Mouse (Mus musculus): ENCODE results near the gene Ipmk. TPM values are rescaled to one million over a fixed set of nuclear protein-coding genes. Genes with fewer than 3 reads are reported as not detected.
"Not testable (repeated sequence)": the region's sequence is repeated elsewhere in the genome, so short reads cannot be mapped to it uniquely, and the experiment has no call there.

Gene Ipmk
- total RNA-seq, 1 experiment from 2014 or later: 21.9 TPM

DNA sequence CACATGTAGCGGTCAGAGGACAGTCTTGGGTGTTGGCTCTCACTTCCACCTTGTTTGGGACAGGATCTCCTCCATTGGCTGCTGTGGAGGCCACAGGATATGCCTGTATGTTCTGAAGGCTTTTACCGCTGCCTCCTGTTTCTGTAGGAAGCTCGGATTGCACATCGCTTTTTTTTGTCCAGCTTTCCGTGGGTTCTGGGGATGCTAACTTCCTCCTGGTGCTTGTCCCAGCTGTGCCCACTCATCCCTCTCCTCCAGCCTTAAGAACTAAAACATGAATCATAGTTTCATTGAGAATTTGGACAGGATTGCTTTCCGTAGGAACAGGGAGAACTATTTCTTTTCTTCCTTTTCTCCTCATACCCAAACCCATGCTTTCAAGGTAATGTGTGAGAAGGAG lies 24.3 kb downstream of the Ipmk start:
- no peak for DNase-seq

DNA sequence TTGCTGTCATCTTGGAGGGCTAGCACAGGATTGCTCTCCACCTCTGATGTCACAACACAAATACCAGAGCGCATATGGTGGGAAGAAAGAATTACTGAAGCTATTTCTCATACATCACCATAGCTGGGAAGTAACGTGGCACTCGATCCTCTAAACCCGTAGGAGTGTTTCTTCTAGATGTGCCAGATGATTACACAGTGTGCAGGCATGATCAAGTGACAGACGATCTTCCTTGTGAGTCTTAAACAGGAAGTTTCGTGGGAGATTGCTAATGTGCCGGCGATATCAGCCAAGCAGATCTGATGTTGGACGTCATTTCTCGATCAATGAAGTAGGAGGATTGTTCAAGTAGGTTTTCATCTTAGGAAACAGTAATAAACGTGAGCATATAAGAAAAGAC lies 26.1 kb downstream of the Ipmk start:
- DNase-seq: no peak

DNA sequence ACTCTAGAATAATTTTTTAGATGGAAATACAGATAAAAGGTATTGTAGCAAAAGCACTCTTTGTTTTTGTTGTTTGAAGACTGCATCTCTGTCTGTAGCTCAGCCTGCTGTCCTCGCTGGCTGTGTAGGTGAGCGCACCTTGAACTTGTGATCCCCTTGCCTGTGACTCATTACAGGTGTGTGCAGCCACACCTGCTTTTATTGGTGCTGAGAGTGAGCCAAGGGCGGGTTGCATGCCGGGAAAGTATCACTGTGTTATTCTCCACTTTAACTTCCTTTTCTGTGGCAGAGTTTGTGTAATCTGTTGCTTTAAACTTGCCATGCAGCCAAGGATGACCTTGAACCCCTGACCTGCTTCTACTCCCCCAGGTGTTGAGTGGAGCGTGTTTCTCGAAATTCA lies 28.5 kb downstream of the Ipmk start:
- DNase-seq: no peak

DNA sequence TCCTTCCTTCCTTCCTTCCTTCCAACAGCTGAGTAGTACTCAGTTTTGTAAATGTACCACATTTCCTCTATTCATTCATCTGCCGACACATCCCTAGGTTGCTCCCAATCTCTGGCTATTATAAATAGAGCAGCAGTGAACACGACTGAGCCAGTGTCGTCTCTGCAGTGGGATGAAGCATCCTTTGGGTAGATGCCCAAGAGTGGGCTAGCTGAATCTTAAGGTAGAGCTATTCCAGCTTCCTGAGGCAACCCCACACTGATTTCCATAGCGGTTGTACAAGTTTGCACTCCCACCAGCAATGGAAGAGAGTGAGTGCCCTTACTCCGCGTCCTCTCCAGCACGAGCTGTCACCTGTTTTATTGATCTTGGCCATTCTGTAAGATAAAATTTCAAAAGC lies 32.8 kb downstream of the Ipmk start:
- DNase-seq: no peak

DNA sequence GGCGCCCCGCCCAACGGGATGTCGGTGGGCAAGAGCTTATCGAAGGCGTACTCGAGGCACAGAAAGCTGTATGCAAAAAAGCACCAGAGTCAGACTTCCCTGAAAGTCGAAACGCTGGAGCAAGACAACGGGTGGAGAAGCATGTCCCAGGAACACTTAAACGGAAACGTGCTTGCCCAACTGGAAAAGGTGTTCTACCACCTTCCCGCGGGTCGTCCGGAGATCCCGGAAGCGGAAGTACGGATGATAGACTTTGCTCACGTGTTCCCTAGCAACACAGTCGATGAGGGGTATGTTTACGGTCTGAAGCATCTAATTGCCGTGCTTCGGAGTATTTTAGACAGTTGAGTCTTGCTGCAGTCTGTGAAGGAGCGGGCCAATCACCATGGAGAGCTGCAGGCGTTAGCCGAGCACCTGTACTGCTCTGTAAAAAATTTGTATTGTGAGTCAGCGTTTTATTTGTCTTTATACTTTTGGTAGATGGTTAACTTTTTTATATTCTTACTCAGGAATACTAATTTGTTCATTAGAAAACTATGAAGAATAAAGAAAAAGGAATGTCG lies 34.0 kb downstream of the Ipmk start:
- no peak for DNase-seq

DNA sequence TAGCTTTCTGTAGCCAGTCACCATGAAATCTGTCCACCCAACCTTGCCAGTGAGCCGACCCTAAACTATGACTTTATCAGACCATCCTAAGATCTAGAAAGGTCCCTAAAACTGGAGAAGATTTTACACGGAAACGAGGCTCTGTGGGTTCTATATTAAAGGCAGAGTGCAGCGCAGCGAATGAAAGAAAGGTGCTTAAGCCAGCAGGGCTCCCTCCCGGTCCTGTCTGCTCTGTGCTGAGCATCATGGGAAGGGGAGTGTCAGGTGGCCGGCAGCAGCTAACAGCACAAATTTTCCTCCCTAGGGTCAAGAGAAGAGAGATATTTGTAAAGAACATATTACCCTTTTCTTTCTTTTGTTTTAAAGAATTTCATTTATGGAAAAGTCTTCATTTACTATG lies 34.5 kb downstream of the Ipmk start:
- no peak for DNase-seq

DNA sequence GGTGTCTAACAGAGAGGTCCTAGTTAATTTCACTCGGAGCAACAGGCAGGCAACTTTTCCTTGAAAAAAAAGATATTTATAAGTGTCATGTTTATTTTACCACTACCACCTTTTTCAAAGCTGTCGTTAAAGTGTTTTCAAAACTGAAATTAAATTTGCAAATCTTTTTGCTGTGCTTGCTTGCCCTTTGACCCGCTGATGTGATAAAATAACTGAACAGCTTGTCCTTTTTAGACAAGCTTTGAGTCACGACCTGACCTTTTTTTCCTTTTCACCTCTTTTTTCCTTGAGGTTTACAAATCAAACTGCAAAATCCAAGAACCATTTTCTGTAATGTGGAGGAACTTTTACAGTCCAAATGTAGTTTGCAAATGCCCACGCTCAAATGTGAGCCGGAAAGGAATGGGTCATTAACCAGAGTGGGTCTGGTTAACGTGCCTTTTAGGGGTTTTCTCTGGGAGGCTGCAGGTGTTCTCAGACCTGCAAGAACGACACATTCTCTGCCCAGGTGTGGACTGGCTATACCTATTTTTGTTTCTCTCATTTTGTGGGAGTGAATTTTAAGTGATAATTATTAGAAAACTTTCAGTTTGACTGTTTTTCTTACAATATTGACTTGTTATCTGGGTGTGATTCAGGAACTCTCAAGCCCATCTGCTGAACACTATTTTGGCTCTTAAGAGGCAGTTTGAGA lies 35.4 kb downstream of the Ipmk start:
- no peak for DNase-seq

DNA sequence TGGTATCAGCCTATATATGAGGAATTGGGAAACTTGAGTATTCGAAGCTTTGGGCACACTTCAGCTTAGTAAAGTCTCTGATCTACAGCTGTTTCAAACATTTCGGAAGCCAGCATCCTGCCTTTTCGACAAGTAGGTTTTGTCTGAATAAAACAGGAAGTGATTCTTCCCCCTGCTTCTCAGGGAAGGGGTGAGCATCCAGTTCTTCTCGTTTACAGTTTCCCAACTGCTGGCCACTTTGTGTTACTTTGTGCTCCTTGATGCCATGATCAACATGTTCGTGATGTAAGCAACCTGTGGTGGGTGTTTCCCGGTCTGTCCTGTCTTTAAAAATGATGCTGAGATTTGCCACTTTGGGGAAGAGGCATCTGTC lies 36.0 kb downstream of the Ipmk start:
- DNase-seq: not testable (repeated sequence)

DNA sequence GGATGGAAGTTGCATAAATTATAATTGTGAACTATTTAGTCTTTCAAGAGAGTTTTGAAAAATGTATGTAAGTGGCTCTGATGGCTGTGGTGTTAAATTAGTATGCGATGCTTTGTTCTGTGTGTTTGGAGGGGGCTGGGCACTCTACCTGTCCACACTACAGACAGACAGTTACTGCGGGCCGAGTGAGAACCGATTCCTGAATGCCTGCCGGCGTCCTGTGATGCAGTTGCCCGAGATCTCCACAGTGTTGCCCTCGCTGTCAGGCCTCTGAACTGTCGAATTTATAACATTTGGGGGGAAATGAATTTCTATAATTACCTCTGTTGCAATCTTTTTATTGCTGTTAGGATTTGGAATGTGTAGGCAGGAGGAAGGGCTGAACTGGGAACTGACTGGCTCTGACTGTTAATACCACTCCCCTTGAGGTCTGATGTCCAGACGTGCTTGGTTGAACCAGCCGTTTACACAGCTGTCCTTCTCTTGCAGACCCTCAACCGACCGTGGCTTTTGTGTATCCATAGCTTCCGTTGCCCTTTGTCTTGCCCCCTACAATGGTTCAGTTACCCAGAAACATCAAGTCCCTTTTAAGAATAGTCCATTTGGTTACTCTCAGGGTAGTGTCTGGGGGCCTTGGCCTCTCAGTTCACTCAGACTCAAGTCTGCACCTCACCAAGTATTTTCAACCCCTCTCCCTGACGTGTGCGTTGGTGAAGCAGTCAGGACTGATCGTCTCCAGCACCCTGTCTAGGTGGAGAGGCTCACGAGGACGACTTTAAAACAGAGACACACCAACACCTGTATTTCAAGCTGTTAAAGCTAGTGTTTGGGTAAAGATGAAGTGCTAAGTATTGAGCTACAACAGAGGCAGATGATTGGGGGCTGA lies 36.8 kb downstream of the Ipmk start:
- no peak for DNase-seq

DNA sequence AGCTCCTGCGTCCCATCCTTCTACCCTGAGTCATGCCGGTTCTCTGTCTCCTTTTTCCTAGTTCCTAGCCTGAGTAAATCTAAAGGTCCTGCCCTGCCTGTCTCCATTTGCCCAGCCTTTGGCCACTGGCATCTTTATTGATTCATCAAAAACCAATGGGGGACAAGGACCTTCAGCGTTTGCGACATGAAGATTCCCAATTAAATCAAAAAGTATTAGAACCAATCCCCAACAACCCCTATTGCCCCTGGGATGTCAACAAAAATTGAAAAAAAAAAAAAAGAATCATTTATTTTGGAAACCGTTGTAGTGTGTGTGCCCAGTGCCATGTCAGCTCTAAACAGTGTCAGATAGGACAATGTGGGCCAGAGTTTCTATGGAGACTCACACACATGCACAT lies 41.7 kb downstream of the Ipmk start:
- DNase-seq: no peak

DNA sequence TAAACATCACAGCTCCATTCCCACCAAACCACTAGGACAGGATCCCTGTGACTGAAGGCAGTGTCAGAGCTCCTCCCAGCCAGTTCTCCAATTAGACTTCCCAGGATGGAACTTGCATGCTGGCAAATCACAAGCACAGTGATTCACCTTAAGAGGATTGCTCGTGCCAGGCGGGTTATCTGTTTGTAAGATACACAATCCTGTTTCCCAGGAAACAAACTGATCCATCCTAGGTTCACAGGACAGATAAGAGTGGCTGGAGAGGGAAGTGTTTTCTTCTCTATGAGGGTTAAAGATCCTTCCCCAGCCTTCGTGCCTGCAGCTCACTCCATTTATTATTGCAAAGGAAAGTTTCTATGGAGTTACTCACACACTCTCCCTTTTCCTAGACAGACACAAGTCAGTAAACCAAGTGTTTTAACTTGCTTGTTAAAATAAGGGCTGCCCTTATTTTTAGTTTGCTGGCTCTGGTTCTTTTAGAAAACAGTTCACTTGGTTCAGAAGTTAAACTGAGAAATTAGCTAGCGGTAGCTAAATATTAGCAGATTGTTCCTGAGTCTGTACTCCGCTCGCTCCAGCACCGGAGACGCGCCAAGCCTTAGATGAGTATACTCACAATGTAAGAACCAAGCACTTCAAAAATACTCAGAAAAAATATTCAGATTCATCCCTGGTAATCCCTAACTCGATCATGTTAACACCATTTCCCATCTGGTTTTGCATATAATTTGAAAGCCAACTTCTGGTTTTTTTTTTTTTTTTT lies 51.0 kb downstream of the Ipmk start:
- DNase-seq: no peak

DNA sequence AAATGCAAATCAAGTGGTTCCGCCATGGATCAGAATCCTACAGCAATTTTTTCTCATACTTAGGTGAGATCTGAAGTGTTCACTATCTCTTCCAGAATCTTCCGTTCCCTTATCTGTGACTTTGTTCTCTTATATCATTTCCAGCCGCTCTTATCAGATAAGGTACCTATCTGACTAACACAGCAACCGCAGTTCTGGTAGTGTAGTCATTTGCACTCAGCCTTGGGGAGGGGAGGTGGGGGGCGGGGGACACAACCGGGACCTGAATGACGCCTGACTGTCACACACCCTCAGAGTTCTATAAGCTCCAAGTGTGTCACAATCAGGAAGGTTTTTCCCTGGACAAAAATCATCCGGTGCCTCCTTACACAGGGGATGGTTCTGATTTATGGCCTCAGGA lies 51.8 kb downstream of the Ipmk start:
- no peak for DNase-seq

DNA sequence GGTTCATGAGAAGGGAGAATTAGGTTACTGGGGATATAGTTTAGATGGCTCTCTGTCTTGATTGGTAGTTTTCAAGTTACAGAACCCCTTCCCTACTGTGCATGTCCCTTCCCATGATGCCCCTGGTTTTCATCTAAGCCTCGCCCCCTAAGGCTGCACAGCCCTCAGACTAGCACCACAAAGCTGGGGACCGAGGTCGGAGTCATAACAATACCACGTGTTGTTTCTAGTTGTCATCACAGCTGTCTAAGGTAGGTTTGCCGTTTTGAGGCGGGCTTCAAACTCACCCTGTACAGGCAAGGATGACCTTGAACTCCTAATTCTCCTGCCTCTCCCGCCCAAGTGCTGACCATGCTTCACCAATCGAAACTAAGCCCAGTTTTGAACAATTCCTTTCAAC lies 52.4 kb downstream of the Ipmk start:
- no peak for DNase-seq

DNA sequence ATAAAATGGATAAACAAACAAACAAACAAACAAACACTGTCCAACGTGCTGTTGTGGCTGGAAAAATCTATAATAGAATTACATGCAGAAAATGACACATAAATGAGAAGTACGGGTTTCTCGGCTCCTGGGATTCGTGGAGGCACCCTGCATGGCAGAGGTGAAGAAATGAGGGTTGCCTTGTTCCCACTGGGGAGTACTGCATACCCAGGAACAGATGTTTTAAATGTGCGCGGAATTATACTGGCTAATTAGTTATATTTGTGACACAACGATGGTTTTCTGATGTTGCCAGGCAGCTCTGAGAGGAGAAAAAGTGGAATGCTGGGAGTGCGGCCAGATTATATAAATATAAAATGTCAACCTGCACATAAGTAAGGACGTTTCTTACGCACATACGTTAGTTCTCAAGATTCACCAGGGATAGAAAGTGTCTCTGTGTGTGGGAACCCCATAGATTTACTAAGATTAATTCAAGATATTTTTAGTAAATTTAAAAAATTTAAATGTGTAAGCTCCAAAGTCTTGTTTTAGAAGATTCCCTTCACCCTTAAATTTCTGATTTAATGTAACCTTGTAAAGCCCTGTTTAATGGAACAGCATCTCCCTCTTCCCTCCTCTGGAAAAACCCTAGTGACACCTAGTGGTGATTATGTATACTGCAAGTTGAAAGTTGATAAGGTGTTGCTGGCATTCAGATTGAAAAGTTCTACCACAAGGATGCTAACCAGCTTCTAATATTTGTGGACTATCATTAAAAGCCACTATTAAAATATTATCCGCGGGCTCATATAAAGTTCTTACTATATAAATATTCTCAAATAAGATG lies 53.5 kb downstream of the Ipmk start:
- DNase-seq: no peak

DNA sequence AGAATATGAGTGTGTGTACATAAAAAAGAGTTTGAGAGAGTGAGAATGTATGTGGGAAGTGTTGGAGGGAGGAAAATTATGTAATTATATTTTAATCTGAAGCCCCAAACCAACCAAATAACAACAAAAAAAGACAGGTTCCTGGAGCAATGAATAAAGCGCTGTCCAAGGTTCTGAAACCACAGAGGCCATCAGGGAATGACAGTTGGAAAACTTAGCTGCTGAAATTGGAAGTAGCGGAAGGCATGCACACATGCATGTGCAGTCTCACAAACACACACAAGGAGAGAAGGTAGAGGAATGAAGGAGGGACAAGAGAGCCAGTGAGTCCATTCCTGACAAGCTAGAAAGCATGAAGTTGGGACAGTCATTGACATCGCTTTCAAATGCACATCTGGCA lies 56.1 kb downstream of the Ipmk start:
- no peak for DNase-seq

DNA sequence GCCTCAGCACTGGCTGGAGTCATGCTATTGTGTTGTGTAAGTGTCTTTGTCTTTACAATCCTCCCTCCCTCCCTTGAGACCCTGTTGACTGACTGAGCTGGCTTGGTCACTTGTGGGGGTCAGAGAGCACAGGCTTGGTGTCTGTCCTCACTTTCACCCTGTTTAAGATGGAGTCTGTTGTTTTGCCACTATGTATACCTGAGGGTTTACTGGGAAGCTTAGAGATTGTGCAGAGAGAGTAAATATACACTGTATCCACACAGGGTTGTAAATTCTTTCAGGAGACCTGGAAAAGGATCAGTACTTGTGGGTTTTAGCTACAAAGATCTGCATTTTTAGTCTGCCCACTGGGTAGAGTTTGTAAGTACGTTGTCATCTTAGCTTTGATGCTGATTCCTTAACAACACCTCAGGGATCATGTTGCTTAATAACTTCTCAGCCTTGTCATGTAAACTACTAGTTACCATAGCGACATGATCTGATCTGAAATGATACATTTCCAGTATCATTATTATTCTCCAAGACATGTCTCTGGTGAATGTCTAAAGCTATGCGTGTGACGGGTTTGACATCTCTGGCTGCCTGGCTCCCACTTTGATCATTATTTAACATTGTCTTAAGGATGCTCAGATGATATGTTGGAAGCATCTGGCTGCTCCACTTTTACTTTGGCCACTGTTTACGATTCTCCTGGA lies 58.1 kb downstream of the Ipmk start:
- DNase-seq: no peak

DNA sequence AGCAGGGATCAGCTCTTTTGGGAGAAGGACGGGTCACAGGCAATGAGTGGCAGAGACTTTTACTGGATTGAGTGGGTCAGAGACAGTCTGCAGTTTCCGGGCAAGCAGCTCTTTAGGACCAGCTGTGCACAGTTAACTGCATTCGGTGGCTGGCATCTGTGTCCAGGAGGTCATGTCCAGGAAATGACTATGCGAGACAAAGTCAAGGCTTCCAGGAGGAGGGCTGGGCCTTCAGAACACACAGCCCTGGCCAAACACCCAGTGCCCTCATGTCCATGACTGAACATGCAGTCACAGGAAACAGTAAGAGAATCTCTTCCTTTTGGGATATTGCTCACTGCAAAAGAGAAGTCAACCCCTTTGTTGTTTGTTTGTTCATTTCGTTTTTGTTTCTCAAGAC lies 62.4 kb downstream of the Ipmk start:
- DNase-seq: no peak

DNA sequence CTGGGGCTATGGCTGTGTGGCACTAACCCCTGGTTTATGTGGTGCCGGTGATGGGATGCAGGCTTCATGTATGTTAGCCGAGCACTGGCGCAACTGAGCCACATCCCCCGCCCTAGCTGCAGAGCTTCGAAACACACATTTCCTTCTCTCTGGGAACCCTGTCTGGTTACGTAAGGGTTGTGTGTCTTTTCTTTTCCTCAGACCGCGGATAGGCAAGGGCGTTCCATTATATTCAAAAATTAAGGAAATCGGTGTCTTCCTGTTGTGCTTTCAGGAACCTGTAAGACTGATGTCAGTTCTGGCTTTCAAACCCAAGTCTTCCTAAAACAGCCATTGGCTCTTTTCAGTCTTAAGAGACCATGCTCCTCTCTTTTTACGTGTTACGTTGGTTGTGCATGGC lies 65.8 kb downstream of the Ipmk start:
- DNase-seq: no peak

DNA sequence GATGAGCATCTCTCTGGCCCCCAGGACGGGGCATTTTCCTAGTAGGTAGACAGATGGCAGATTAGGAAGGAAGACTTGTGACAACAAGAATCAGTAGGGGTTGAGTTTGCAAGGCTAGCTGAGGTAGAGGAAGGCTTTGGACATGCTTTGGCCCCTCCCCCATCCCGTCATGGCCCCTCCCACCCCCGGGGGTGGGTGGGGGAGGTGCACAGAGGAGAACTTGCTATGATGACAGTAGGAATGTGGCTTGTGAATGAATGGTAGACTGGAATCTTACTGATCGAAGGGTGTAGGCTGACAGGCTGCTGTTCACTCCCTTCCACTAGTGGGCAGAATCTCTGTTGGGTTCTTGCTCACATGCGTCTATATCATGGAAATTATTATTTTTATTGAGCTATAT lies 74.0 kb downstream of the Ipmk start:
- no peak for DNase-seq

DNA sequence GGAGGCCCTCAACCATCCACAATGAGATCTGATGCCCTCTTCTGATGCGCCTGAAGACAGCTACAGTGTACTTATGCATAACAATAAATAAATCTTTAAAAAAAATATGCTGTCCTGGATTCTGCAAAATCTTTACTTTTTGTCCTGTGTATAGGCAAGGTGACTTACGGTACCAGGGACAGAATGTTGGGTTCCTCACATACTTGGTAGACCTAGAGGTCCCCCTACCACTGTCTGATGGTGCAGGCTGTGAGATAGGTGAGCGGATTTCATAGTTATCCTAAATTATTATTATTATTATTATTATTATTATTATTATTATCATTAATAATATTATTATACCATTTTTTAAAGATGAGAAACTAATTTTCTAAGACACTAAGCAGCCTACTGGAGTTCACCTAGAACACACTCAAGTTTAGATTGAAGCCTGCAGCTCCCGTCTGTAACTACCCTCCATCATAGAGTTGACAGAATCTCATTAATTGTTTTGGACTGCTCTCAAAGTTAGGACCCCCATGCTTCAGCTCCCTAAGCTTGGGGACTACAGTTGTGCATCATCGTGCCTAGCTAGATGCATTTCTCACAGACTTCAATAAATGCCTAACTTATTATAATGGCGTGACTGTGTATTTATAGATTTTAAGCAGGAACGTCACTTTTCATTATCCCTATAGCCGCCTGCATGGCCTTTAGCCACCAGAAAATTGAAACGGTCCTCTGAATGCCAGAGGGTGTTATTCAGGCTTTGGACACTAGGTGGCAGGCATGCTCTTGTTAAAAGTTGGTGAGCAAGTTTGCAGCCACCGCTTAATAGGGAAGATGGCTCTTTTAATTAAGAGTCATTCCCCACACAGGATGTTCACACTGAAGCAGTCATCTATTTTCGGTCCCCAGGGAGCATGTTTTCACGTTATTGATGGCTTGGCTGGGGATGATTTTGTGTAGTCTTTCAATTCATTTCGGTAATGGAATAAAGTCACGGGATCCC lies 74.8 kb downstream of the Ipmk start:
- DNase-seq: peak; percentile 47

Data from adrenal gland, postnatal 25 days (tissue).